Mouse (Mus musculus) ES-Bruce4 (cell line): ENCODE measurements around the gene Edil3.

Experiments
- CTCF ChIP-seq: IDR thresholded peaks from one replicate; pipeline ENCODE4 v1.8.1; 2011; ENCODE audit warnings: low read depth, low read length
- EP300 ChIP-seq: IDR thresholded peaks from 2 replicates; pipeline ENCODE4 v1.6.1; 2011; ENCODE audit warnings: low read depth, low read length; ENCODE audit not compliant: insufficient read depth
- POLR2A ChIP-seq: IDR thresholded peaks from one replicate; pipeline ENCODE4 v1.8.1; 2011; ENCODE audit warnings: low read length; ENCODE audit not compliant: insufficient read depth

DNA sequence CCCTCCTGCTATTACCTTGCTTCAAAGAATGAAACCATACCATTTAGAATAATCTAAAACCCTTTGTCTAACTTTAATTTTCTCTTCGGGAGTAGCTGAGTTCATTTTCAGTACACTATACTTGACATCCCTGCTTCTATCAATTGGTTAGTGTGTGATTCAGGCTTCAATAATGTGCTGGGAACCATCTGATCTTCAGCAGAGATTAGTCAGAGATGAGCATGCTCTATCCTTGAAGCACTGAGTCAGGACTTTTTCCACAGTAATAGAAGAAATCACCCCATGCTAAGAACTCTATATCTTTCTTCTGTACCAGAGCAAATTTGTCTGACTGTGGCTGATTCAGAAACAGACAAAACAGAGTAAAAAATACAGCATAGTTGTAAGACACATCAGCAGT lies 20.3 kb upstream of the Edil3 start:
- TF ChIP-seq CTCF (no peak), POLR2A (no peak), EP300 (no peak)
